Mouse (Mus musculus) c-Kit-negative CD71-positive TER-119-positive erythroid progenitor cells, embryonic 14.5 days (primary cell): ENCODE measurements around the gene Ripk3.

Experiments used
- DNase-seq: peaks from one replicate; pipeline ENCODE4 v3.0.0-alpha.2; 2013; ENCODE audit warnings: low read depth, low spot score

Ripk3 gene

GRCm38 (mm10) chr14:55761163-55761562 is 27.5 kb downstream of the Ripk3 start, which contains the start of gene Ltb4r2:
Gene Ltb4r2, plus strand, starts transcription at chr14:55761428.
- no peak for DNase-seq

- DNase-seq: peak; percentile 41
Measured at GRCm38 (mm10) chr14:55760156-55760555, 28.5 kb downstream of the Ripk3 start.

GRCm38 (mm10) chr14:55758363-55758784 is 30.3 kb downstream of the Ripk3 start, which contains the start of gene Cideb:
Gene Cideb, minus strand, starts transcription at chr14:55758458.
- no peak for DNase-seq

GRCm38 (mm10) chr14:55757566-55757965 is 31.1 kb downstream of the Ripk3 start:
- DNase-seq: no peak

- DNase-seq: no peak
Measured at GRCm38 (mm10) chr14:55747051-55747847, 41.4 kb downstream of the Ripk3 start.

- DNase-seq: no peak
Measured at GRCm38 (mm10) chr14:55745861-55746237, 42.8 kb downstream of the Ripk3 start.

GRCm38 (mm10) chr14:55745180-55745860 is 43.3 kb downstream of the Ripk3 start, which contains the start of the genes Dhrs1 and Nop9:
Gene Dhrs1, minus strand, starts transcription at chr14:55745690.
Gene Nop9, plus strand, starts transcription at chr14:55745693.
- DNase-seq: peak; percentile 68

- peak; percentile 71 for DNase-seq
Measured at GRCm38 (mm10) chr14:55743711-55744110, 45.0 kb downstream of the Ripk3 start.

- no peak for DNase-seq
Measured at GRCm38 (mm10) chr14:55737086-55737687, 51.5 kb downstream of the Ripk3 start.

GRCm38 (mm10) chr14:55735758-55736157 is 52.9 kb downstream of the Ripk3 start:
- no peak for DNase-seq

- DNase-seq: no peak
Measured at GRCm38 (mm10) chr14:55735334-55735733, 53.3 kb downstream of the Ripk3 start.
